Mouse (Mus musculus): ENCODE measurements around the gene Cpeb3. TPM values are rescaled to one million over a fixed set of nuclear protein-coding genes. Genes with fewer than 3 reads are reported as not detected.
A peak's percentile ranks its signal among the peaks of the same experiment; 100 is the strongest.

Cpeb3 gene
- total RNA-seq, 1 experiment = 1.8 TPM

GRCm38 (mm10) chr19:37188366-37188948 lies 19.9 kb downstream of the Cpeb3 start:
- TF ChIP-seq HCFC1 (IDR thresholded peaks at IDR 0.05; ENCODE audit: borderline replicate concordance, insufficient read depth, low read length) = no peak
- TF ChIP-seq ZC3H11A (IDR thresholded peaks at IDR 0.05; ENCODE audit: borderline replicate concordance, low read depth, low read length) = no peak
- no peak for TF ChIP-seq ZNF384 (IDR thresholded peaks at IDR 0.05; ENCODE audit: low read depth, low read length)
- TF ChIP-seq MAFK (IDR thresholded peaks at IDR 0.05; ENCODE audit: insufficient read depth, low read depth, low read length) = no peak
- TF ChIP-seq CHD2 (IDR thresholded peaks at IDR 0.05; ENCODE audit: low read depth, low read length) = no peak
- DNase-seq (ENCODE audit: low read depth, low spot score) = no peak
- no peaks in the 10 kb centered on the region for H3K9me3 ChIP-seq (ENCODE audit: control insufficient read depth, insufficient read depth, low read depth, low read length)
- no peak overlapping the region for H3K9ac ChIP-seq (ENCODE audit: insufficient read depth, low read depth, low read length, poor library complexity, severe bottlenecking)
- H3K36me3 ChIP-seq (ENCODE audit: control insufficient read depth, insufficient read depth, low read length, poor library complexity, severe bottlenecking) = no peaks in the 10 kb centered on the region
- no peak overlapping the region for H3K27ac ChIP-seq (ENCODE audit: insufficient read depth, low read depth, low read length, poor library complexity, severe bottlenecking)
- in situ Hi-C loops (cut with MboI; ENCODE audit: low sequenced_read_pairs in 2 of 2, unreplicated experiment in 2 of 2) = no loop called here
- no peaks in the 10 kb centered on the region for H3K4me1 ChIP-seq (ENCODE audit: control insufficient read depth in 2 of 2, insufficient read depth in 2 of 2, low read length in 2 of 2, poor library complexity in 1 of 2)
- no peak overlapping the region for H3K4me3 ChIP-seq (ENCODE audit: insufficient read depth in 1 of 2, low read depth in 1 of 2, low read length in 2 of 2, poor library complexity in 1 of 2, severe bottlenecking in 1 of 2)

GRCm38 (mm10) chr19:37177819-37178708 lies 30.3 kb downstream of the Cpeb3 start:
- no peak overlapping the region for H3K27ac ChIP-seq (ENCODE audit: insufficient read depth, low read depth, low read length, poor library complexity, severe bottlenecking)
- H3K9ac ChIP-seq (ENCODE audit: insufficient read depth, low read depth, low read length, poor library complexity, severe bottlenecking) = no peak overlapping the region
- DNase-seq (ENCODE audit: low read depth, low spot score) = peak; percentile 20
- peak overlapping the region in 1 of 2 experiments; percentile 11; a peak in 2 of 4 replicates for H3K4me3 ChIP-seq (ENCODE audit: insufficient read depth in 1 of 2, low read depth in 1 of 2, low read length in 2 of 2, poor library complexity in 1 of 2, severe bottlenecking in 1 of 2)
- no peaks in the 10 kb centered on the region for H3K36me3 ChIP-seq (ENCODE audit: control insufficient read depth, insufficient read depth, low read length, poor library complexity, severe bottlenecking)
- TF ChIP-seq ZC3H11A (IDR thresholded peaks at IDR 0.05; ENCODE audit: borderline replicate concordance, low read depth, low read length) = no peak
- TF ChIP-seq HCFC1 (IDR thresholded peaks at IDR 0.05; ENCODE audit: borderline replicate concordance, insufficient read depth, low read length) = 0 out of 2 replicates have a peak, but pooled peaks have one; percentile 56
- TF ChIP-seq ZNF384 (IDR thresholded peaks at IDR 0.05; ENCODE audit: low read depth, low read length) = no peak
- no peak for TF ChIP-seq MAFK (IDR thresholded peaks at IDR 0.05; ENCODE audit: insufficient read depth, low read depth, low read length)
- 0 out of 2 replicates have a peak, but pooled peaks have one; percentile 2 for TF ChIP-seq CHD2 (IDR thresholded peaks at IDR 0.05; ENCODE audit: low read depth, low read length)
- no peaks in the 10 kb centered on the region for H3K9me3 ChIP-seq (ENCODE audit: control insufficient read depth, insufficient read depth, low read depth, low read length)
- in situ Hi-C loops (cut with MboI; ENCODE audit: low sequenced_read_pairs in 2 of 2, unreplicated experiment in 2 of 2) = no loop called here
- H3K4me1 ChIP-seq (ENCODE audit: control insufficient read depth in 2 of 2, insufficient read depth in 2 of 2, low read length in 2 of 2, poor library complexity in 1 of 2) = 0 out of 4 replicates have a peak, but pooled peaks cover 0 to 3% of the 10 kb centered on the region in 2 experiments

- Histone ChIP-seq H3K4me3 (ENCODE audit: insufficient read depth in 1 of 2, low read depth in 1 of 2, low read length in 2 of 2, poor library complexity in 1 of 2, severe bottlenecking in 1 of 2) (no peak overlapping the region), H3K9ac (ENCODE audit: insufficient read depth, low read depth, low read length, poor library complexity, severe bottlenecking) (no peak overlapping the region), H3K4me1 (ENCODE audit: control insufficient read depth in 2 of 2, insufficient read depth in 2 of 2, low read length in 2 of 2, poor library complexity in 1 of 2) (0 out of 4 replicates have a peak, but pooled peaks cover 0 to 3% of the 10 kb centered on the region in 2 experiments), H3K36me3 (ENCODE audit: control insufficient read depth, insufficient read depth, low read length, poor library complexity, severe bottlenecking) (no peaks in the 10 kb centered on the region), H3K27ac (ENCODE audit: insufficient read depth, low read depth, low read length, poor library complexity, severe bottlenecking) (no peak overlapping the region), H3K9me3 (ENCODE audit: control insufficient read depth, insufficient read depth, low read depth, low read length) (no peaks in the 10 kb centered on the region)
- TF ChIP-seq ZNF384 (IDR thresholded peaks at IDR 0.05; ENCODE audit: low read depth, low read length) (no peak), MAFK (IDR thresholded peaks at IDR 0.05; ENCODE audit: insufficient read depth, low read depth, low read length) (no peak), HCFC1 (IDR thresholded peaks at IDR 0.05; ENCODE audit: borderline replicate concordance, insufficient read depth, low read length) (no peak), CHD2 (IDR thresholded peaks at IDR 0.05; ENCODE audit: low read depth, low read length) (no peak)
- in situ Hi-C loops (cut with MboI; ENCODE audit: low sequenced_read_pairs in 2 of 2, unreplicated experiment in 2 of 2) = no loop called here
- no peak for DNase-seq (ENCODE audit: low read depth, low spot score)
Measured at GRCm38 (mm10) chr19:37176879-37177462, 31.4 kb downstream of the Cpeb3 start.

- 0 out of 4 replicates have a peak, but pooled peaks cover 0 to 3% of the 10 kb centered on the region in 2 experiments for H3K4me1 ChIP-seq (ENCODE audit: control insufficient read depth in 2 of 2, insufficient read depth in 2 of 2, low read length in 2 of 2, poor library complexity in 1 of 2)
Measured at GRCm38 (mm10) chr19:37175919-37176318, 32.5 kb downstream of the Cpeb3 start.

More at GRCm38 (mm10) chr19:37175919-37176318, 32.5 kb downstream of the Cpeb3 start:
- H3K4me3 ChIP-seq (ENCODE audit: insufficient read depth in 1 of 2, low read depth in 1 of 2, low read length in 2 of 2, poor library complexity in 1 of 2, severe bottlenecking in 1 of 2) = no peak overlapping the region
- no peak for DNase-seq (ENCODE audit: low read depth, low spot score)
- TF ChIP-seq HCFC1 (IDR thresholded peaks at IDR 0.05; ENCODE audit: borderline replicate concordance, insufficient read depth, low read length) = no peak
- TF ChIP-seq ZNF384 (IDR thresholded peaks at IDR 0.05; ENCODE audit: low read depth, low read length) = no peak
- TF ChIP-seq MAFK (IDR thresholded peaks at IDR 0.05; ENCODE audit: insufficient read depth, low read depth, low read length) = no peak
- no peak for TF ChIP-seq CHD2 (IDR thresholded peaks at IDR 0.05; ENCODE audit: low read depth, low read length)
- no peak for TF ChIP-seq ZC3H11A (IDR thresholded peaks at IDR 0.05; ENCODE audit: borderline replicate concordance, low read depth, low read length)
- in situ Hi-C loops (cut with MboI; ENCODE audit: low sequenced_read_pairs in 2 of 2, unreplicated experiment in 2 of 2) = no loop called here
- H3K9ac ChIP-seq (ENCODE audit: insufficient read depth, low read depth, low read length, poor library complexity, severe bottlenecking) = no peak overlapping the region
- no peak overlapping the region for H3K27ac ChIP-seq (ENCODE audit: insufficient read depth, low read depth, low read length, poor library complexity, severe bottlenecking)
- H3K9me3 ChIP-seq (ENCODE audit: control insufficient read depth, insufficient read depth, low read depth, low read length) = no peaks in the 10 kb centered on the region
- no peaks in the 10 kb centered on the region for H3K36me3 ChIP-seq (ENCODE audit: control insufficient read depth, insufficient read depth, low read length, poor library complexity, severe bottlenecking)

Data from ES-E14 (cell line).